In the genomic region with DNA sequence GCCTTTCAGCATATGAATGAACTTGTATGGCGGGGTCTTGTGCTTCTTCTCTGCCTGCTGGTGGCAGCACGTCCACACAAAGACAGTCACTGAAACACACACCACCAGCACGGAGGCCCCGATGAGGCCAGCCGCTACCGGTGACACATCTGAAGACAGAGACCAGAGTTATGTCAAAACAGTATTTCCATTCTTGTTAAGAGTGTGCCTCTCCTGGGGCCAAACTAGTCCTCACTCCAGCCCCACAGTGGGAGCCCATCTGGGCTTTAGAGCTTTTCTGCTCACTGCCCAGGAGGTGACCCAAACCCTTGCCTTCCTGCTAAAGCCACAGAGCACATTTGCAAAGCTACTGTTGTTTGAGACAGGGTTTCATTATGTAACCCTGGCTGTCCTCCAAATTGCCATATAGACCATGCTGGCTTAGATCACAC, we compare ENCODE assay signal across 10 mouse cellular contexts. TPM values are rescaled to one million over a fixed set of nuclear protein-coding genes. Genes with fewer than 3 reads are reported as not detected.
A peak's percentile ranks its signal among the peaks of the same experiment; 100 is the strongest.
DNase-seq lines count a peak whose midpoint lies in the region; ATAC-seq and TF ChIP-seq lines count a peak whose summit lies in the region.
"Had no signal": no experiment of that assay in that cellular context is flagged by ENCODE, and none has a peak within 500 bp of the region (broad histone marks: within the 10 kb centered on the region; RNA-seq: fewer than 3 reads in every experiment).

No protein-coding gene starts in this region.

- no peaks in the 10 kb centered on the region for H3K9me3 ChIP-seq in liver, embryonic 12.5 days (replicated peaks)
- no peaks in the 10 kb centered on the region for H3K9me3 ChIP-seq in liver, postnatal 0 days (ENCODE audit: low read length)

- DNase-seq in embryo, embryonic 10 days (ENCODE audit: low spot score), result peak; percentile 41
- no peak for DNase-seq in embryo, embryonic 11 days
- DNase-seq in liver, result peak; percentile 25
- DNase-seq in R1 (ENCODE audit: low read depth, low spot score), result peak; percentile 38
- no peak for DNase-seq in liver, postnatal 0 days
- no peak for DNase-seq in adrenal gland, postnatal 36 days
- DNase-seq in adrenal gland, postnatal 4 days (ENCODE audit: low spot score in 2 of 2), result no peak
- DNase-seq: kidney, adult 9 months; right cerebral cortex, adult 18-20 months had no signal

- ATAC-seq in liver, embryonic 12.5 days, result no peak
- no peak for ATAC-seq in liver, postnatal 0 days

- H3K27ac ChIP-seq in liver, embryonic 12.5 days, result no peak overlapping the region
- no peak overlapping the region for H3K27ac ChIP-seq in liver, postnatal 0 days (ENCODE audit: low read depth)

- no peak overlapping the region for H3K4me3 ChIP-seq in liver, embryonic 12.5 days
- H3K4me3 ChIP-seq in liver, postnatal 0 days (ENCODE audit: low read depth, low read length), result no peak overlapping the region

- TF ChIP-seq CTCF in liver, postnatal 0 days (IDR thresholded peaks at IDR 0.05; ENCODE audit: low read depth), result peak; percentile 36

- WGBS in liver, embryonic 12.5 days (ENCODE audit: insufficient replicate concordance), result 37% methylated on average over 6 of the region's 6 CpGs
- WGBS in liver, postnatal 0 days (ENCODE audit: insufficient replicate concordance), result 52% methylated on average over 6 of the region's 6 CpGs

- no peaks in the 10 kb centered on the region for H3K36me3 ChIP-seq in liver, embryonic 12.5 days
- H3K36me3 ChIP-seq in liver, postnatal 0 days (replicated peaks; ENCODE audit: insufficient read depth, low read length), result no peaks in the 10 kb centered on the region

- H3K9ac ChIP-seq in liver, embryonic 12.5 days, result no peak overlapping the region
- H3K9ac ChIP-seq in liver, postnatal 0 days (replicated peaks), result no peak overlapping the region

- H3K4me1 ChIP-seq in liver, embryonic 12.5 days, result peaks cover 16% of the 10 kb centered on the region
- H3K4me1 ChIP-seq in liver, postnatal 0 days (ENCODE audit: insufficient read depth), result 0 out of 2 replicates have a peak, but pooled peaks cover 3% of the 10 kb centered on the region

- TF ChIP-seq EP300 in liver, postnatal 0 days (IDR thresholded peaks at IDR 0.05; ENCODE audit: low read depth), result no peak

- H3K4me2 ChIP-seq in liver, embryonic 12.5 days, result no peak overlapping the region
- no peak overlapping the region for H3K4me2 ChIP-seq in liver, postnatal 0 days (ENCODE audit: low read depth, low read length)

- H3K27me3 ChIP-seq in liver, embryonic 12.5 days (replicated peaks), result 0 out of 2 replicates have a peak, but pooled peaks cover 2% of the 10 kb centered on the region
- no peaks in the 10 kb centered on the region for H3K27me3 ChIP-seq in liver, postnatal 0 days (ENCODE audit: insufficient read depth, low read length)

RNA-seq across cellular contexts. Expression of a gene that starts 12.5 kb away (rescaled TPM):
- 1.4 and 1.5 TPM in 2 replicates for polyA plus RNA-seq in liver, embryonic 12.5 days (2016; fragmentation: Nextera tagmentation; extraction: Ambion mirVana)
- polyA plus RNA-seq in liver, postnatal 0 days (2015; fragmentation: Nextera tagmentation; extraction: Ambion mirVana), result 0.36 and 0.51 TPM in 2 replicates
- total RNA-seq in adrenal gland, postnatal 36 days (2021), result 1 to 10 TPM; 6.0 to 9.4 TPM
- 10 to 100 TPM; 23.6 to 29.5 TPM for total RNA-seq in adrenal gland, postnatal 4 days (2021)

RNA-seq across cellular contexts. Expression of a gene that starts 45.8 kb away (rescaled TPM):
- polyA plus RNA-seq in liver, embryonic 12.5 days (2016; fragmentation: Nextera tagmentation; extraction: Ambion mirVana), result 36.0 and 36.4 TPM in 2 replicates
- 25.6 and 26.3 TPM in 2 replicates for polyA plus RNA-seq in liver, postnatal 0 days (2015; fragmentation: Nextera tagmentation; extraction: Ambion mirVana)
- total RNA-seq in adrenal gland, postnatal 36 days (2021), result 10 to 100 TPM; 49.9 to 58.4 TPM
- total RNA-seq in adrenal gland, postnatal 4 days (2021), result 10 to 100 TPM; 53.4 to 54.0 TPM

Comparison
In these comparisons a context has a peak if more than half of its experiments do, and no peak if none do; other contexts are left out.
1. DNase-seq: peak in embryo, embryonic 10 days (single experiment), liver (single experiment) and R1 (single experiment); none in embryo, embryonic 11 days (single experiment), liver, postnatal 0 days (single experiment), adrenal gland, postnatal 36 days (0 of 2) and adrenal gland, postnatal 4 days (0 of 2).